Mouse (Mus musculus): ENCODE data around the gene Pcbd2. TPM values are rescaled to one million over a fixed set of nuclear protein-coding genes. Genes with fewer than 3 reads are reported as not detected.

Pcbd2 gene
- polyA plus RNA-seq, 1 experiment from 2014 or later, result 30.4 TPM

- H3K9me3 ChIP-seq, result no peaks in the 10 kb centered on the region
- H3K4me1 ChIP-seq (replicated peaks), result peaks cover 11% of the 10 kb centered on the region
- H3K36me3 ChIP-seq, result peaks cover 27% of the 10 kb centered on the region
- no peak for DNase-seq (ENCODE audit: low spot score)
- WGBS, result 15% methylated on average over 5 of the region's 5 CpGs
- no peaks in the 10 kb centered on the region for H3K27me3 ChIP-seq (ENCODE audit: insufficient read depth, poor library complexity, severe bottlenecking)
- H3K4me3 ChIP-seq, result peak overlapping the region; percentile 87
- peak overlapping the region; percentile 97 for H3K27ac ChIP-seq
Measured at GRCm38 (mm10) chr13:55715167-55715512, 12.0 kb upstream of the Pcbd2 start.

GRCm38 (mm10) chr13:55715908-55716510 is 11.2 kb upstream of the Pcbd2 start:
- peaks cover 34% of the 10 kb centered on the region for H3K36me3 ChIP-seq
- H3K27ac ChIP-seq, result no peak overlapping the region
- DNase-seq (ENCODE audit: low spot score), result no peak
- no peaks in the 10 kb centered on the region for H3K9me3 ChIP-seq
- 88% methylated on average over 7 of the region's 7 CpGs for WGBS
- H3K4me3 ChIP-seq, result peak overlapping the region; percentile 87; the same call in 1 of the 2 replicates
- H3K4me1 ChIP-seq (replicated peaks), result peaks cover 11% of the 10 kb centered on the region
- no peaks in the 10 kb centered on the region for H3K27me3 ChIP-seq (ENCODE audit: insufficient read depth, poor library complexity, severe bottlenecking)

GRCm38 (mm10) chr13:55721516-55721915 is 5.7 kb upstream of the Pcbd2 start:
- no peak for DNase-seq (ENCODE audit: low spot score)
- H3K4me3 ChIP-seq, result no peak overlapping the region
- peaks cover 3% of the 10 kb centered on the region; the same call in 1 of the 2 replicates for H3K4me1 ChIP-seq (replicated peaks)
- 79% methylated on average over 8 of the region's 8 CpGs for WGBS
- H3K9me3 ChIP-seq, result no peaks in the 10 kb centered on the region
- peaks cover 82% of the 10 kb centered on the region for H3K36me3 ChIP-seq
- H3K27ac ChIP-seq, result no peak overlapping the region
- no peaks in the 10 kb centered on the region for H3K27me3 ChIP-seq (ENCODE audit: insufficient read depth, poor library complexity, severe bottlenecking)

- Histone ChIP-seq H3K4me3 (no peak overlapping the region), H3K36me3 (peaks cover 82% of the 10 kb centered on the region), H3K4me1 (replicated peaks) (0 out of 2 replicates have a peak, but pooled peaks cover 1% of the 10 kb centered on the region), H3K9me3 (no peaks in the 10 kb centered on the region), H3K27me3 (ENCODE audit: insufficient read depth, poor library complexity, severe bottlenecking) (no peaks in the 10 kb centered on the region), H3K27ac (no peak overlapping the region)
- DNase-seq (ENCODE audit: low spot score), result no peak
- 95% methylated on average over 2 of the region's 2 CpGs for WGBS
Measured at GRCm38 (mm10) chr13:55721995-55722394, 5.2 kb upstream of the Pcbd2 start.

- Histone ChIP-seq H3K4me1 (replicated peaks) (peaks cover 5% of the 10 kb centered on the region; the same call in 1 of the 2 replicates), H3K27me3 (ENCODE audit: insufficient read depth, poor library complexity, severe bottlenecking) (no peaks in the 10 kb centered on the region), H3K4me3 (peak overlapping the region; percentile 69), H3K36me3 (peaks cover 41% of the 10 kb centered on the region), H3K27ac (peak overlapping the region; percentile 95), H3K9me3 (no peaks in the 10 kb centered on the region)
- DNase-seq (ENCODE audit: low spot score), result no peak
- whole genome bisulfite sequencing, result 6% methylated on average over 4 of the region's 4 CpGs
Measured at GRCm38 (mm10) chr13:55726598-55727119, 509 bp upstream of the Pcbd2 start.

GRCm38 (mm10) chr13:55727839-55728238 is 671 bp downstream of the Pcbd2 start:
- H3K27me3 ChIP-seq (ENCODE audit: insufficient read depth, poor library complexity, severe bottlenecking), result no peaks in the 10 kb centered on the region

GRCm38 (mm10) chr13:55730716-55731115 is 3.5 kb downstream of the Pcbd2 start:
- Histone ChIP-seq H3K27ac (no peak overlapping the region), H3K36me3 (peaks cover 8% of the 10 kb centered on the region; the same call in 1 of the 2 replicates), H3K27me3 (ENCODE audit: insufficient read depth, poor library complexity, severe bottlenecking) (no peaks in the 10 kb centered on the region), H3K4me1 (replicated peaks) (peaks cover 5% of the 10 kb centered on the region; the same call in 1 of the 2 replicates), H3K9me3 (no peaks in the 10 kb centered on the region), H3K4me3 (no peak overlapping the region)
- DNase-seq (ENCODE audit: low spot score), result no peak
- WGBS, result 89% methylated on average over 7 of the region's 7 CpGs

More at GRCm38 (mm10) chr13:55727839-55728238, 671 bp downstream of the Pcbd2 start:
- peaks cover 31% of the 10 kb centered on the region for H3K36me3 ChIP-seq
- H3K27ac ChIP-seq, result peak overlapping the region; percentile 95
- H3K4me3 ChIP-seq, result peak overlapping the region; percentile 69
- DNase-seq (ENCODE audit: low spot score), result peak; percentile 71
- peaks cover 5% of the 10 kb centered on the region; the same call in 1 of the 2 replicates for H3K4me1 ChIP-seq (replicated peaks)
- H3K9me3 ChIP-seq, result no peaks in the 10 kb centered on the region
- WGBS, result 6% methylated on average over 19 of the region's 19 CpGs

- no peak overlapping the region for H3K4me3 ChIP-seq
Measured at GRCm38 (mm10) chr13:55732121-55732520, 5.0 kb downstream of the Pcbd2 start.

GRCm38 (mm10) chr13:55733628-55734502 is 6.7 kb downstream of the Pcbd2 start:
- H3K27ac ChIP-seq, result no peak overlapping the region
- no peak for DNase-seq (ENCODE audit: low spot score)
- H3K4me1 ChIP-seq (replicated peaks), result no peaks in the 10 kb centered on the region
- no peak overlapping the region for H3K4me3 ChIP-seq
- no peaks in the 10 kb centered on the region for H3K36me3 ChIP-seq
- 92% methylated on average over 22 of the region's 22 CpGs for WGBS
- H3K27me3 ChIP-seq (ENCODE audit: insufficient read depth, poor library complexity, severe bottlenecking), result no peaks in the 10 kb centered on the region
- no peaks in the 10 kb centered on the region for H3K9me3 ChIP-seq

More at GRCm38 (mm10) chr13:55732121-55732520, 5.0 kb downstream of the Pcbd2 start:
- 84% methylated on average over 2 of the region's 2 CpGs for WGBS
- no peak overlapping the region for H3K27ac ChIP-seq
- peaks cover 3% of the 10 kb centered on the region; the same call in 1 of the 2 replicates for H3K4me1 ChIP-seq (replicated peaks)
- H3K9me3 ChIP-seq, result no peaks in the 10 kb centered on the region
- DNase-seq (ENCODE audit: low spot score), result no peak
- H3K36me3 ChIP-seq, result no peaks in the 10 kb centered on the region
- H3K27me3 ChIP-seq (ENCODE audit: insufficient read depth, poor library complexity, severe bottlenecking), result no peaks in the 10 kb centered on the region

- Histone ChIP-seq H3K36me3 (no peaks in the 10 kb centered on the region), H3K4me3 (no peak overlapping the region), H3K4me1 (replicated peaks) (0 out of 2 replicates have a peak, but pooled peaks cover 3% of the 10 kb centered on the region), H3K27me3 (ENCODE audit: insufficient read depth, poor library complexity, severe bottlenecking) (no peaks in the 10 kb centered on the region), H3K9me3 (no peaks in the 10 kb centered on the region), H3K27ac (no peak overlapping the region)
- no peak for DNase-seq (ENCODE audit: low spot score)
- 92% methylated on average over 8 of the region's 8 CpGs for WGBS
Measured at GRCm38 (mm10) chr13:55737885-55738284, 10.7 kb downstream of the Pcbd2 start.

- Histone ChIP-seq H3K4me3 (no peak overlapping the region), H3K27me3 (ENCODE audit: insufficient read depth, poor library complexity, severe bottlenecking) (no peaks in the 10 kb centered on the region), H3K36me3 (no peaks in the 10 kb centered on the region), H3K4me1 (replicated peaks) (0 out of 2 replicates have a peak, but pooled peaks cover 3% of the 10 kb centered on the region), H3K9me3 (0 out of 2 replicates have a peak, but pooled peaks cover 3% of the 10 kb centered on the region), H3K27ac (no peak overlapping the region)
- DNase-seq (ENCODE audit: low spot score), result no peak
- 67% methylated on average over 8 of the region's 8 CpGs for WGBS
Measured at GRCm38 (mm10) chr13:55742306-55742705, 15.1 kb downstream of the Pcbd2 start.

GRCm38 (mm10) chr13:55754380-55754779 is 27.2 kb downstream of the Pcbd2 start:
- WGBS, result 85% methylated on average over 13 of the region's 13 CpGs
- no peak overlapping the region for H3K27ac ChIP-seq
- no peak for DNase-seq (ENCODE audit: low spot score)
- H3K4me1 ChIP-seq (replicated peaks), result peaks cover 10% of the 10 kb centered on the region
- H3K36me3 ChIP-seq, result no peaks in the 10 kb centered on the region
- no peaks in the 10 kb centered on the region for H3K9me3 ChIP-seq
- H3K27me3 ChIP-seq (ENCODE audit: insufficient read depth, poor library complexity, severe bottlenecking), result no peaks in the 10 kb centered on the region
- H3K4me3 ChIP-seq, result no peak overlapping the region

- WGBS, result 47% methylated on average over 8 of the region's 8 CpGs
Measured at GRCm38 (mm10) chr13:55756789-55757188, 29.6 kb downstream of the Pcbd2 start.

More at GRCm38 (mm10) chr13:55756789-55757188, 29.6 kb downstream of the Pcbd2 start:
- Histone ChIP-seq H3K4me1 (replicated peaks) (peaks cover 17% of the 10 kb centered on the region), H3K4me3 (no peak overlapping the region), H3K27ac (peak overlapping the region; percentile 36), H3K27me3 (ENCODE audit: insufficient read depth, poor library complexity, severe bottlenecking) (no peaks in the 10 kb centered on the region), H3K9me3 (no peaks in the 10 kb centered on the region), H3K36me3 (no peaks in the 10 kb centered on the region)
- no peak for DNase-seq (ENCODE audit: low spot score)

All from hindbrain, embryonic 10.5 days (tissue).